9 mouse cellular contexts compared by ENCODE assay signal in the genomic region with DNA sequence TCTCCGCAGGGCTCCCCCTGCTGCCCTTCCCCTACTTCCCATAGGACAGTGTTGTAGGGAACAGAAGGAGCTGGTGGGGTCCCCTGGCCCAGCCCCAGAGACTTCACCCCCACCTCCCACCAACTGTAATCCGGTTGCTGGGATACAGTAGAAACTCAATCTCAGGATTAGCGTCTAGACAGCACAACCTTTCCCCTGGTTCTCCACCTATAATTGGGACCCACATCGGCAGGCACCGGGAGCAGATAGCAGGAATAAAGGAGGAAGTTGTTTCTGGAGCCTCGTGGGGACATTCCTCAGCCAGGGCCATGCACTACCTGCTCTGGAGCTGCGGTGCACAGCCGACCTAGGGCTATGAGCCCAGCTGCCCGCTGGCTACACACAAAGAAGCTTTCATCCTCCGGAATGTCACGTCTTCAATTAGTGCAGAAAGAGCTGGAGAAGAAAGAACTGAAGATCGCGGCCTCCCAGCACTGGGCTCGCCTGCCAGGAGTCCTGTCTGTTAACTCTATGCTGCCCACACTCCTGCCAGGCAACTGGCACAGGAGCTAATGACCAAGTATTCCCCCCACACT. TPM values are rescaled to one million over a fixed set of nuclear protein-coding genes. Genes with fewer than 3 reads are reported as not detected.
DNase-seq lines count a peak whose midpoint lies in the region; ATAC-seq and TF ChIP-seq lines count a peak whose summit lies in the region.
"Had no signal": no experiment of that assay in that cellular context is flagged by ENCODE, and none has a peak within 500 bp of the region (broad histone marks: within the 10 kb centered on the region; RNA-seq: fewer than 3 reads in every experiment).

No protein-coding gene starts in this region.

- no peaks in the 10 kb centered on the region for H3K9me3 ChIP-seq in heart, embryonic 15.5 days (replicated peaks)
- H3K9me3 ChIP-seq in forebrain, embryonic 12.5 days, result no peaks in the 10 kb centered on the region
- no peaks in the 10 kb centered on the region for H3K9me3 ChIP-seq in kidney, postnatal 0 days (replicated peaks; ENCODE audit: low read length)
- no peaks in the 10 kb centered on the region for H3K9me3 ChIP-seq in neural tube, embryonic 14.5 days (ENCODE audit: control insufficient read depth, low read length)
- H3K9me3 ChIP-seq: liver, embryonic 15.5 days had no signal

- H3K27ac ChIP-seq in heart, embryonic 15.5 days, result peak overlapping the region; percentile 47
- peak overlapping the region; percentile 92 for H3K27ac ChIP-seq in forebrain, embryonic 12.5 days
- peak overlapping the region; percentile 91 for H3K27ac ChIP-seq in kidney, postnatal 0 days
- H3K27ac ChIP-seq in neural tube, embryonic 14.5 days (ENCODE audit: low read depth, low read length), result peak overlapping the region; percentile 44; the same call in 1 of the 2 replicates
- H3K27ac ChIP-seq: liver, embryonic 15.5 days had no signal

- WGBS in heart, embryonic 15.5 days, result 14% methylated on average over 14 of the region's 14 CpGs
- WGBS in forebrain, embryonic 12.5 days, result 0% methylated on average over 14 of the region's 14 CpGs
- WGBS in kidney, postnatal 0 days, result 7% methylated on average over 14 of the region's 14 CpGs
- WGBS in neural tube, embryonic 14.5 days, result 4% methylated on average over 14 of the region's 14 CpGs

- H3K4me1 ChIP-seq in heart, embryonic 15.5 days (replicated peaks), result peaks cover 64% of the 10 kb centered on the region
- peaks cover 59% of the 10 kb centered on the region for H3K4me1 ChIP-seq in forebrain, embryonic 12.5 days
- H3K4me1 ChIP-seq in kidney, postnatal 0 days (replicated peaks; ENCODE audit: insufficient read depth, low read length), result peaks cover 47% of the 10 kb centered on the region
- H3K4me1 ChIP-seq in neural tube, embryonic 14.5 days (ENCODE audit: control insufficient read depth, insufficient read depth, low read length), result peaks cover 17% of the 10 kb centered on the region

- H3K36me3 ChIP-seq in heart, embryonic 15.5 days, result no peaks in the 10 kb centered on the region
- no peaks in the 10 kb centered on the region for H3K36me3 ChIP-seq in forebrain, embryonic 12.5 days (replicated peaks)
- no peaks in the 10 kb centered on the region for H3K36me3 ChIP-seq in kidney, postnatal 0 days (ENCODE audit: insufficient read depth, low read length)
- H3K36me3 ChIP-seq in neural tube, embryonic 14.5 days (ENCODE audit: control insufficient read depth, insufficient read depth, low read length), result no peaks in the 10 kb centered on the region
- H3K36me3 ChIP-seq: liver, embryonic 15.5 days had no signal

- no peak for DNase-seq in heart, adult 9 months (ENCODE audit: low spot score in 2 of 2)
- peak; percentile 49 for DNase-seq in kidney, postnatal 0 days (ENCODE audit: low spot score)
- no peak for DNase-seq in layer of hippocampus, adult 18-20 months (ENCODE audit: low spot score in 2 of 2)
- DNase-seq in ovary, postnatal 14 days (ENCODE audit: low spot score), result no peak
- no peak for DNase-seq in natural killer cell, adult 2 months (ENCODE audit: low spot score in 2 of 2)

- ATAC-seq in heart, embryonic 15.5 days (replicated peaks; ENCODE audit: insufficient number of reproducible peaks, insufficient read depth, low FRiP score, low read depth), result no peak
- peak; percentile 61 for ATAC-seq in forebrain, embryonic 12.5 days (ENCODE audit: low FRiP score)
- ATAC-seq in kidney, postnatal 0 days (replicated peaks; ENCODE audit: low FRiP score, low read depth), result no peak; the same call in 1 of the 2 replicates
- ATAC-seq in neural tube, embryonic 14.5 days (ENCODE audit: low read depth), result peak; percentile 70; the same call in 1 of the 2 replicates

- no peak overlapping the region; the same call in 1 of the 2 replicates for H3K4me3 ChIP-seq in heart, embryonic 15.5 days
- no peak overlapping the region; the same call in 1 of the 2 replicates for H3K4me3 ChIP-seq in forebrain, embryonic 12.5 days (replicated peaks)
- H3K4me3 ChIP-seq in kidney, postnatal 0 days (replicated peaks; ENCODE audit: low read depth, low read length), result no peak overlapping the region
- no peak overlapping the region for H3K4me3 ChIP-seq in neural tube, embryonic 14.5 days (ENCODE audit: low read depth, low read length)
- H3K4me3 ChIP-seq: liver, embryonic 15.5 days had no signal

- peak overlapping the region; percentile 44 for H3K4me2 ChIP-seq in heart, embryonic 15.5 days
- H3K4me2 ChIP-seq in forebrain, embryonic 12.5 days, result peak overlapping the region; percentile 44
- peak overlapping the region; percentile 24; the same call in 1 of the 2 replicates for H3K4me2 ChIP-seq in kidney, postnatal 0 days (ENCODE audit: low read length)
- H3K4me2 ChIP-seq in neural tube, embryonic 14.5 days (ENCODE audit: low read depth, low read length), result peak overlapping the region; percentile 31
- H3K4me2 ChIP-seq: liver, embryonic 15.5 days had no signal

- H3K9ac ChIP-seq in heart, embryonic 15.5 days, result peak overlapping the region; percentile 15; the same call in 1 of the 2 replicates
- H3K9ac ChIP-seq in forebrain, embryonic 12.5 days, result peak overlapping the region; percentile 29; the same call in 1 of the 2 replicates
- H3K9ac ChIP-seq in kidney, postnatal 0 days (ENCODE audit: low read depth, low read length), result no peak overlapping the region
- peak overlapping the region; percentile 21; the same call in 1 of the 2 replicates for H3K9ac ChIP-seq in neural tube, embryonic 14.5 days (replicated peaks; ENCODE audit: low read depth, low read length)
- H3K9ac ChIP-seq: liver, embryonic 15.5 days had no signal

- no peaks in the 10 kb centered on the region for H3K27me3 ChIP-seq in heart, embryonic 15.5 days
- H3K27me3 ChIP-seq in forebrain, embryonic 12.5 days, result no peaks in the 10 kb centered on the region
- no peaks in the 10 kb centered on the region for H3K27me3 ChIP-seq in kidney, postnatal 0 days (ENCODE audit: insufficient read depth, low read length)
- no peaks in the 10 kb centered on the region for H3K27me3 ChIP-seq in neural tube, embryonic 14.5 days (ENCODE audit: control insufficient read depth, insufficient read depth, low read length)
- H3K27me3 ChIP-seq: liver, embryonic 15.5 days had no signal

- peak; percentile 13; the same call in 1 of the 2 replicates for TF ChIP-seq CTCF in kidney, postnatal 0 days (IDR thresholded peaks at IDR 0.05; ENCODE audit: low read depth)

RNA-seq across cellular contexts. Expression of gene Col18a1, which starts 15.3 kb away (rescaled TPM):
- 108 and 136 TPM in 2 replicates for polyA plus RNA-seq in heart, embryonic 15.5 days (2015; fragmentation: Nextera tagmentation; extraction: Ambion mirVana)
- 79.0 and 83.1 TPM in 2 replicates for polyA plus RNA-seq in forebrain, embryonic 12.5 days (2016; fragmentation: Nextera tagmentation; extraction: Ambion mirVana)
- 178 and 197 TPM in 2 replicates for polyA plus RNA-seq in kidney, postnatal 0 days (2015; fragmentation: Nextera tagmentation; extraction: Ambion mirVana)
- 5.3 and 42.6 TPM in 2 replicates for polyA plus RNA-seq in neural tube, embryonic 14.5 days (2014; fragmentation: Nextera tagmentation; extraction: Ambion mirVana)
- total RNA-seq in layer of hippocampus, adult 18-20 months (2021), result 1 to 10 TPM; 3.3 to 3.5 TPM

Comparison
In these comparisons a context has a peak if more than half of its experiments do, and no peak if none do; other contexts are left out.
1. ATAC-seq: peak in forebrain, embryonic 12.5 days (single experiment) and neural tube, embryonic 14.5 days (single experiment); none in heart, embryonic 15.5 days (single experiment) and kidney, postnatal 0 days (single experiment).
2. Peak in every context shown above with its lines, with median percentiles within 50 percentile points of each other: H3K27ac ChIP-seq and H3K4me2 ChIP-seq.